Mouse (Mus musculus): Measurements from ENCODE around the gene Tceanc2.

GRCm38 (mm10) chr4:107182796-107183195, 3.9 kb upstream of the Tceanc2 start:
- TF ChIP-seq CTCF (IDR thresholded peaks at IDR 0.05; ENCODE audit: extremely low read depth, insufficient read depth, low read length) (no peak), POLR2A (IDR thresholded peaks at IDR 0.05; ENCODE audit: extremely low read depth, insufficient read depth, low read length) (no peak)
